Mouse (Mus musculus) cerebellum, adult 18-20 months (tissue): ENCODE results near the gene Hist1h2be.
"Not testable (repeated sequence)": the region's sequence is repeated elsewhere in the genome, so short reads cannot be mapped to it uniquely, and the experiment has no call there.

Experiments
- DNase-seq, 2 experiments: peaks; one replicate each; pipeline ENCODE4 v3.0.0; 2021

Hist1h2be gene

DNA sequence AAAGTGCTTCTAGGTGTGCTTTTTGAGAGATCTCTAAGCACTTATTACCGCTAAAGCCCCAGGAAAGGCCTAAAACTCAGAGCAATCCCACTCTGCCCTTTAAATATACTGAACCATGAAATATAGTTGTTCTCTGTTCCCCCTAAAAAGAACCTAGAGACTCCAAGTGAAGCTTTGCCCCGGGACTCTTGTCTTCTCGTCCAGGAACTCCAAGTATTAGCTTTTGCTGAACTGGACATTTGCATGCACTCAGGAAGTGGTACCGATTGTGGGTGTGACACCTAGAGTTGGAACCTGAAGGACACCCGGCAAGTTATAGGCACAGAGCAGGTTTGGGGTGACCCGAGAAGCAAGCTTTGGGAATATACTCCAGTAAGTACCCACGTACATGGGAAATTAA, 29.7 kb downstream of the Hist1h2be start:
- no peak for DNase-seq

DNA sequence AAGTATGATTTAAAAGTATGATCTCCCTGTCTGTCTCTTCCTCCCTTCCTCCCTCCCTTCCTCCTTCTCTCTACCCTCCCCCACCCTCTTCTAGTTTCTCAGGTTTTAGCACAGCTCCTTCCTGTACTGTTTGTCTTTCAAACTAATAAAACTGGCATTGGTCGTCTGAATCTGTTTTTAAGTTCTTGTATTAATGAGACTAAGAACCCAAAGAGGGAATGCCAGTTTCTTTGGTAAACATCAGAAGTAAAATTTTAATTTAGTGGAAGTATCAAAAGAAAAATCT, 34.0 kb downstream of the Hist1h2be start:
- DNase-seq = no peak

DNA sequence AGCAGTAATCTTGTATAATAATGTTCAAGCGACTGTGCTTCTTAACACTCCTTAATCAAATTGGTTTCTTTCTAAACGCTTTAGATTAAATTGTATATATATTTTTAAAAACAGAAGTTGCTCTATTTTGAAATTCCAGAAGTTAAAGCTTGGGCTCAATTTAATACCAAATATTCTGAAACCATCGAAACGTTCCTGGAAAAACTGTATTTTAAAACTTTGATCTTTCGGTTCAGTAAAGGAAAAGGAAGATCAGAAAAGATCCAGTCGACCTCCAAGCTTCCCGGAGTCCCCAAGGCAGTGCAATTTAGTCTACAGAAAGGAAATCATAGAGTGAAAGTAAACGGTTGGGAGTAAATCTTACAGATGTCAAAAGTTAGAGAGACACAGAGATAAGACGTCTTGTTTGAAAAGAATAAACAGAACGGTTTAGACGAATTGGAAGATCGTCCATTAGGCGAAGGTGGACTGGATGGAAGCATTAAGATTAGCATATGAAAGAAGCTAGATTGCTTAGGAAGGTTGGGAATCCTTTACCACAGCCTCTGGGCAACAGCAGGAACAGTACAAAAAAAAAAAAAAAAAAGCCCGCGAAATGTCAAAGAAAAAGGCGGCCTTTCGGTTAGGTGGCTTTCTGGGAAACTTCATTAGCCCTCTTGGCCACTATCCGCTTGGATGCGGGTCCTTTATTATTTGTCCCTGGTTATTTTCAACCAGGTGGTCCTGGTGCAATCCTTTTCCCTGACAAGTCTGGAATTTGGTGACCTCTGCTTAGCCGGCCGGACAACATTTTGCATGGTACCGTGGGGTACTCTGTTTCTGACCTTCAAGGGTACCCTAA, 34.6 kb downstream of the Hist1h2be start:
- no peak for DNase-seq

DNA sequence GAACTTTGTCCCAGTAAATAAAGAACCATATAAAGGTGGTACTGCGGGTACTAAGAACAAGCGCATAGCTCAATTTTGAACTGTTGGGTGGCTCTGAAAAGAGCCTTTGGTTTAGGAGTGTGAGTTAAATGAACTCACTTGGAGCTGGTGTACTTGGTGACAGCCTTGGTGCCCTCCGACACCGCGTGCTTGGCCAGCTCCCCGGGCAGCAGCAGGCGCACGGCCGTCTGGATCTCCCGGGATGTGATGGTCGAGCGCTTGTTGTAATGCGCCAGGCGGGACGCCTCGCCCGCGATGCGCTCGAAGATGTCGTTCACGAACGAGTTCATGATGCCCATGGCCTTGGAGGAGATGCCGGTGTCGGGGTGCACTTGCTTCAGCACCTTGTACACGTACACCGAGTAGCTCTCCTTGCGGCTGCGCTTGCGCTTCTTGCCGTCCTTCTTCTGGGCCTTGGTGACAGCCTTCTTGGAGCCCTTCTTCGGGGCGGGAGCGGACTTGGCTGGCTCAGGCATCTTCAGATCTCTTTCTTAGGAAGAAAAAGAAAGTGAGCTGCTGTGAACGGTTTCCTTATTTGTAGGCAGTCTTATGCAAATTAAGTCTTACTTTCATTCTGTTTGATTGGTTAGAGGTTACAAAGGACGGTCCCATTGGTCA, 35.4 kb downstream of the Hist1h2be start:
- DNase-seq = peak; percentile 36 to 64

DNA sequence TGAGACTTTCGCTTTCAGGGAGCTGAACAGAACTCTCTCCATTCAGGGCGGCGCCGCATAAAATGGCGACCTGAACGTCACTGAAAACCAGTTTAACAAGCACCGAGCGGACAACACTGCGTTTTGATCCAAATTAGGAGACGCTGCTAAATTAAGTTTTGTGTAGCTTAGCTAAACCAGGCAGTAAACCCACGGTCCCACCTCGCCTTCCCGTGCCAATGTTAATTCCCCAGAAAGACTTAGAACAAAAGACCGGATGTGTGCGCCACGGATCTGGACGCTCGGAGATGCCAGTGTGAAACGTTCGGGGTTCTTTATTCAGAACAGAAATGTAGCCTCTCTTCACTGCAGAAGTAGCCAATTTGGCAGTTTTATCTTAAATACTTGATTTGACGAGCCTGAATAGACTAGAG, 35.9 kb downstream of the Hist1h2be start:
- peak; percentile 49 to 60 for DNase-seq

DNA sequence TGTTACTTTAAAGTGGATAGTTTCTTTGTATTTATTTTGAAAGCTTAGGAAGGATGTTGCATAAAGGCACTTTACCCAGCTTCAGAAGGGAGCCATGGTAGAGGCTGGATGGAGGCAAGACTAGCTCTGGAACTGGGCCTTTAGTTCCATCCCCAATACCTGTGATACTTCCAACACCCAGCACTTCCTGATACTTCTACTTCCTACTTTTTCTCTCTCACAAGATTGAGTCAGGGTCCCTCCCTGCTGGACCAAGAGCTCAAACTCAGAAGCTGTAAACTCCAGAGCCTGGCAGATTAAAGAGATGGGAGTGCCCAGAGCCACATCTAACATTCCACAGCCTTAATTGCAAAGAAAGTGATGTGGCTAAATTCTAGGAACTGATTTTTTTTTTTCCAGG, 36.6 kb downstream of the Hist1h2be start:
- no peak for DNase-seq

DNA sequence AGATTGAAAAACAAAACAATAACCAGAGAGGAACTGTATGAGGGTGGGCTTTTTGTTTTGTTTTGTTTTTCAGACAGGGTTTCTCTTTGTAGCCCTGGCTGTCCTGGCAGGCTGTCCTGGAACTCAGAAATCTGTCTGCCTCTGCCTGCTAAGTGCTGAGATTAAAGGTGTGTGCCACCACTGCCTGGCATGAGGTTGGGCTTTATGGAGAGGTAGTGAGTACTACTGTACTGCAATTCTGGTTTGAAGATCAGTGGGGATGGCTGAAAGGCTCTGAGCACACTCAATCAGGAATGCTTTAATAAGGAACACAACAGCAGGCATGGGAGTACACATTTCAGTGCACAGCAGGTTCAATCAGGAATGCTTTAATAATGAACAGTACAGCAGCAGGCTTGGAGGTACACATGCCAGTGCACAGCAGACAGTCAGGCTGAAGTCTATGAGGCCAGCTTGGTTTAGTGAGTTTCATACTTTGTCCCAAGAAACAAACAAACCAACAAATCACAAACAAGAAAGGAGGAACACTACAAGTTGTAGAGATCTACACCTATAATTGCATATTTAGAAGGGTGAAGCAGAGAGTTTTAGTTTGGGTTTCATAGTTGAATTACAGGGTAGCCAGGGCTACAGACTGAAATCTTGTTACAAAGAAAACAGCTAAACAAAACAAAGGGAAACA, 37.4 kb downstream of the Hist1h2be start:
- DNase-seq = no peak

DNA sequence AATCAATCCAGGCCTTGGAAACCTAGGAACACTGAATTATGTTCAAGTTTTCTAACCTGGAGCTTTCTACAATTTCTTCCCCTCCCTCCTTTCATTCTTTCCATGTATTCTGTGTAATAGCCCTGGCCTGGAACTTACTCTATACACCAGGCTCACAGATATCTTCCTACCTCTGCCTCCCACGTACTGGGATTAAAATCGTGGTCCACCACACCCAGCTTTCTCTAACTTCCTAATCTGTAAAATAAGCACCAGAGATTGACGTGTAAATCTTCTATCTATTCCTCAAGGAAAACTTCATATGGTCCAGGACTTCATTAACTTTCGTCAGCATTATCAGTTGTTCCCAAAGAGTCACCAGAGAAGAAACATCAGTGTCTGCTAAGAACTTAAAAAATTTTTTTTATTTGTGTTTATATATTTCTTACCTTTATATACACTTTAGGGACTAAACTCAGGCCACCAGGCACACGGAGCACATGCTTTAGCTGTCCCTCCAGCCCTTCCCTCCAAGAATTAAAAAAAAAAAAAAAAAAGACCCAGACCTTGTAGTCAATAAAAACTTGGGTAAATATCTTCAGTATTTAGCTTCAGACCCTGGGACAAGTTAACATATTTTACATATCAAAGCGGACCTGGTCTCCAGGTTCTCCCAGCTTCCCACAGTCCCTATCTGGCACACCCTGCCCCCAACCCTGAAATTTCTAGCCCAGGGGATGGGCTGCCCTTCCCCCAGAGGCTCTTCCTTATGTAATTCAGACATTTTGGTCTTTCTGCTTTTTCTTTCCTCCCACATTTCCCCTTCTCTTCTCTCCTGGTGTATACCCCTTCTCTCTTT, 38.5 kb downstream of the Hist1h2be start:
- DNase-seq = no peak

DNA sequence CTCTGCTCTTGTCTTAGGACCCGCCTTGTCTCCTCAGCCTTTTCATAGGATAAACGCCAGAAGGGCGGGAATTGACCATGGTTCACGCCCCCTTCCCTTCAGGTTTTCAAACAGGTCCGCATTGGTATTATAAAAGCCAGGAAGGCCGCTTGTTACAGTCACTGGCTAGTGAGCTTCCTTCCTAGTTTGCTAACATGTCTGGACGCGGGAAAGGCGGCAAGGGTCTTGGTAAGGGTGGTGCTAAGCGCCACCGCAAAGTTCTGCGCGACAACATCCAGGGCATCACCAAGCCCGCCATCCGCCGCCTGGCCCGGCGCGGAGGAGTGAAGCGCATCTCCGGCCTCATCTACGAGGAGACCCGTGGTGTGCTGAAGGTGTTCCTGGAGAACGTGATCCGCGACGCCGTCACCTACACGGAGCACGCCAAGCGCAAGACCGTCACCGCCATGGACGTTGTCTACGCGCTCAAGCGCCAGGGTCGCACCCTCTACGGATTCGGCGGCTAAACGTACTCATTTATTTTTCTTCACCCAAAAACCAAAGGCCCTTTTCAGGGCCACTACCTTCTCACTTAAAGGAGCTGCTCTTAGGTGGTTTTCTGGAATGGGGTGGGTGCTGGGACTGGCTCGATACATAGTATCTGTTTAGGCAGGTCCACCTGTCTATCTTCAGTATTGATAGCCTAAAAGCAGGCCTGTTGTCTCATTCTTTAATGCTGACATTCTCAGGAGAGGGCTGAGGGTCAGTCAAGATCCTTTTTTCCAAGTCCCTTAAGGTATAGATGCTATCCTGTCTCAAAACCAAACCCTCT, 39.3 kb downstream of the Hist1h2be start, which contains the start of gene Hist1h4d:
Hist1h4d (plus strand) TSS at position 191 of the 811 bp plus-strand sequence.
- peak; percentile 91 for DNase-seq

DNA sequence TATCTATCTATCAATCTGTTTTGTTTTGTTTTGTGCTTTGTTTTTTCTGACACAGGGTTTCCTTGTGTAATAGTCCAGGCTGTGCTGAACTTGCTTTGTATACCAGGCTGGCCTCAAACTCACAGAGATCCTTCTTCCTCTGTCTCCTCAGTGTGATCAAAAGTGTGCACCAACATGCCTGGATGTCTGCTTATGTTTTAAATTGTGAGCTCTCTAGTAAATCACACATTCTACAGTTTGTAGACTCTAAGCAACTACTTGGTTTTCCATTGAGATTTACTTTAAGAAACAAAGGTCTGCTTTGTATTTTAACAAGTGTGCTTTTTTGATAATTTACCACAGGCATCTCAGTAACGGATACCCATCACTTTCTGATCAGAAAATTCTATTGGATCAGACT, 43.1 kb downstream of the Hist1h2be start:
- no peak for DNase-seq

DNA sequence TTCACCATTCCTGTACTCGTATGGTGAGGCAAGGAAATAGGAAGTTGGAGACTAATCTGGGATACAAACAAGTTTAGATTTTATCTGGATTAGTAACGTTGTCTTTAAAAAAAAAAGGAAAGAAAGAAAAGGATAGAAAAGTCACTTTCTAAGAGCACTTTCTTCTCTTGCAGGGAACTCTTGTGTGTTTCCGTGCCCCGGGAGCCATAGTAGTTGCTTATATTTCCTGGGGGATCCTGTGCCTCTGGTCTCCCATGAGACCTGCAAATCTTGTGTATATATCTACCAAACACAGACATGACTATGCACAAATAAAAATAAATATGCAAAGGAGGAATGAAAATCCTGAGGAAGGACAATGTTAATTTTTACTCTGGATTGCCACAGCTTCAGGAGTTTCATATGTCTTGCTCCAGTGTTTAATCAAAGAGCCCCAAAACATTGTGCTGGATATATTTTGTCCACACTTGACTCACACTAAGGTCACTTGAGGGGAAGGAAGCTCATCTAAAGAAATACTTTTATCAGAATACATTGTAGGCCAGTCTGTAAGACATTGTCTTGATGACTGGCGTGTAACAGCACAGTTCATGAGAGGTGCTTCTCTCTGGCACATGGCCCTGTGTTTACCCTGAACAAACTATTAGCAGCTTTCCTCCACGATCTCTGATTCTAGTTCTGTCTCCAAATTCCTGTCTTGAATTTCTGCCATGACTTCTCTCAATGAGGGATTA, 43.9 kb downstream of the Hist1h2be start:
- DNase-seq = no peak

DNA sequence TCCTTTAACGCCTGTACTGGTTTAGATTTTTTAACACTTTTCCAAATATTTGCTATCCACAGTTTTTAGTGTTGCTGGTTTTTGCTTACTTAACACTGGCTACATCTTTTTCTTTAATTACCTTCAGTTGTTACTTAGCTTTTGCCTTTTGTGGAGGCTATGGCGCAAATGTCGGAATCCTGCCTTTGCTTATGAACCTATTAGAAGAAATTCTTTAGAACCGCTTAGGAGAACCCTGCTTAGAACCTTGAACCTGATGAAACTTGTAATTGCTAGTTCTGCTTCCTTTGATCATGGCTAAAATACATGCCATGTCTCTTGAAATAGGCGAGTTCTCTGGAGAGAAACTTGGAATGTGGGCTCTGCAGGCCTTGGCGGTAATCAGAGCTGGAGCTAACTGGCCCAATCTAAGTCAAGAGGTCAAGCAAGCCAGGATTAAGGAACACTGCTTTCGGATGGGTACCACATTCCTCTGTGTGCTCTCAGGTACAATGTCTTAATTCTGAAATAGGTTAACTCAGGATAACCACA, 44.5 kb downstream of the Hist1h2be start:
- no peak for DNase-seq

DNA sequence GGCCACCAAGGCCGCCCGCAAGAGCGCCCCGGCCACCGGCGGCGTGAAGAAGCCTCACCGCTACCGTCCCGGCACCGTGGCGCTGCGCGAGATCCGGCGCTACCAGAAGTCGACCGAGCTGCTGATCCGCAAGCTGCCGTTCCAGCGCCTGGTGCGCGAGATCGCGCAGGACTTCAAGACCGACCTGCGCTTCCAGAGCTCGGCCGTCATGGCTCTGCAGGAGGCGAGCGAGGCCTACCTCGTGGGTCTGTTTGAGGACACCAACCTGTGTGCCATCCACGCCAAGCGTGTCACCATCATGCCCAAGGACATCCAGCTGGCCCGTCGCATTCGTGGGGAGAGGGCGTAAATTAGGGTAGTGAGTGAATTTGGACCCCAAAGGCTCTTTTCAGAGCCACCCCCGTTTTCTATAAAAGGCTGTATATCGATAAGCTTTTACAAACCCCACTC, 45.0 kb downstream of the Hist1h2be start:
- not testable (repeated sequence) for DNase-seq

DNA sequence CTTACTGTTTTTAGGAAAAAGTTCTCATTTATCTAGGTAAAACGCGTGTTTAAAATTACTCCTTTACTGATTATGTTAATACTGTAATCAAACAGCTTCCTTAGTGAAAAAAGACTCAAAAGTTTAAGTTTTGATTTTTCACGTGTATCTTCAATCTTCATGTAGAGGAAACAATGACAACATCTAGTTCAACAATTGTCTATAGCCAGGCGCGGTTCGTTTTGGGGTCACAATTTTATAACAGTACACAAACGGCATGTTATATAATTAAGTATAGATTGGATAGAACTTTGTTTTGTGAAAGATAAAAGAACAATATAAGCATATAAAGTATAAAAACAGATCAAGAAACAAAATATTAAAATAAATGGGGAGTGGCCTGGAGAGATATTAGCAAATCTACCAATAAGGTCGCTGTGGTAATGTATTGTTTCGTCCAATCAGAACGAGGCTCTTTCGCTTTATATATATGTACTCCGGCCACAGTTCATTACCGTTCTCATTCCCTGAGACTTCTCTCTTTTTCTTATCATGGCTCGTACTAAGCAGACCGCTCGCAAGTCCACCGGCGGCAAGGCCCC, 45.6 kb downstream of the Hist1h2be start, which contains the start of gene Hist1h3d:
Hist1h3d (plus strand) TSS at position 493 of the 581 bp plus-strand sequence.
- DNase-seq = no peak

DNA sequence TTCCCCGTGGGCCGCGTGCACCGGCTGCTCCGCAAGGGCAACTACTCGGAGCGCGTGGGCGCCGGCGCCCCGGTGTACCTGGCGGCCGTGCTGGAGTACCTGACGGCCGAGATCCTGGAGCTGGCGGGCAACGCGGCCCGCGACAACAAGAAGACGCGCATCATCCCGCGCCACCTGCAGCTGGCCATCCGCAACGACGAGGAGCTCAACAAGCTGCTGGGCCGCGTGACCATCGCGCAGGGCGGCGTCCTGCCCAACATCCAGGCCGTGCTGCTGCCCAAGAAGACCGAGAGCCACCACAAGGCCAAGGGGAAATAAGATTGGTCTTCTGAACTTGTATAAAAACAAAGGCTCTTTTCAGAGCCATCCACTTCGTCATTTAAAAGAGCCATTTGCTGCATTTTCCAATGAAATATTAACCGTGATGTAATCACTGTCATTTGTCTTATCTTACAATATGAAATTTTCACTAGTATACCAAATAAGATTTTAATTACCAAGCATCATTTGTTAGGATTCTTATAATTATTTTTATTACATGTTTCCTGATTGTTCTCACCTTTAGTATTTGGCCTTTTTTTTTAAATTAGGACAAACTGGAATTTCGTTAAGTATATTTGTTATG, 46.3 kb downstream of the Hist1h2be start:
- not testable (repeated sequence) for DNase-seq

DNA sequence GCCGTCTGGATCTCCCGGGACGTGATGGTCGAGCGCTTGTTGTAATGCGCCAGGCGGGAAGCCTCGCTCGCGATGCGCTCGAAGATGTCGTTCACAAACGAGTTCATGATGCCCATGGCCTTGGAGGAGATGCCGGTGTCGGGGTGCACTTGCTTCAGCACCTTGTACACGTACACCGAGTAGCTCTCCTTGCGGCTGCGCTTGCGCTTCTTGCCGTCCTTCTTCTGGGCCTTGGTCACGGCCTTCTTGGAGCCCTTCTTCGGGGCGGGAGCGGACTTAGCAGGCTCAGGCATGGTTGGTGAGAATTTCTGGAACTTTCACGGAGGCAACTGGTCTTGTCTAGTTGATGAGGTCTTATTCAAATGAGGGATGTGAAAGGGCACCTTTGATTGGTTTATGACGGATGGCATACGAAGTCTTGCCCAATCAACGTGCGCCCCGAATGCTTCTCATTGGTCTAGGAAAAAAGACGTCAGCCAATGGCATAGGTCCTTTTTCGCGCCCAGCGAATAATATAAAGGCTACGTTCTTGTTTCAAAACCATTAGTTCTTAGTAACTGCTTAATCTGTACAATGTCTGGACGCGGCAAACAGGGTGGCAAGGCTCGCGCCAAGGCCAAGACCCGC, 46.9 kb downstream of the Hist1h2be start, which contains the start of the genes Hist1h2bf and Hist1h2ad:
Hist1h2bf (minus strand) TSS at position 299 of the 627 bp plus-strand sequence.
Hist1h2ad (plus strand) TSS at position 484 of the 627 bp plus-strand sequence.
- DNase-seq = peak; percentile 61 to 64

DNA sequence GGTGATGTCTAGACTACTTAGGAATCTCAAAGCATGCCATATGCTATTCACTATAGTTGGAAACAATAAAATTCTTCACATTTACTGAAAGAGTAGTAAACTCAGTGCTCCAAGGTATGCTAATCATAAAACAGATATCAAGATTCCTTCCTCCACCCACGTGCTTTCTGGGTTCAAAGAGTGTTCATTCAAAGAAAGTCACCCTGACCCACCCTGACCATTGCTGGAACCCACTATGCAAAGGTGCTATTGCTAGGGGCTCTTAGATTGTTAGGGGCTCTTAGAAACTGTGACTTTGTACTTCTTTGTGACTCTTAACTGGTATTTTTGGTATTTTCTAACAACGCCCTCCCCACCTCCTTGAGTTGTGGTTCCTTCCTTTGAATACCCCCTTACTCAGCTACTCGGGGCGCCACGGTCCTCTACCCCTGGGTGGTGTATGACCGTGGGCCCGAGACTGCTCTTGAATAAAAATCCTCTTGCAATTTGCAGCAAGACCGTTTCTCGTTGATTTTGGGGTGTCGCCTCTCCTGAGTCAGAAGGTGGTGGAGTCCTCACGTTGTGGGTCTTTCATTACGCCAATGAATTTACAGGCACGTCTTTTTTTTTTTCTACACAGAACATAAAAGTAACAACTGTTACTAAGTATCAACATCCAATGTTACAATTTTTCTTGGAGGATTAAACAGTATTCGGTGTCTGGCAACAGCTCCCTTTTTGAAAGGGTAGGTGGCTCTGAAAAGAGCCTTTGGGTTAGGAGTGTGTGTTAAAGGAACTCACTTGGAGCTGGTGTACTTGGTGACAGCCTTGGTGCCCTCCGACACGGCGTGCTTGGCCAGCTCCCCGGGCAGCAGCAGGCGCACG, 47.7 kb downstream of the Hist1h2be start:
- not testable (repeated sequence) for DNase-seq
